Mouse (Mus musculus): ENCODE measurements at regions not wholly inside any gene's neighbourhood (a gene's known extent, or its start where the extent isn't known, plus 50 kb on each side); places are given as distances from the start of the nearest gene placed in this dataset.

DNA sequence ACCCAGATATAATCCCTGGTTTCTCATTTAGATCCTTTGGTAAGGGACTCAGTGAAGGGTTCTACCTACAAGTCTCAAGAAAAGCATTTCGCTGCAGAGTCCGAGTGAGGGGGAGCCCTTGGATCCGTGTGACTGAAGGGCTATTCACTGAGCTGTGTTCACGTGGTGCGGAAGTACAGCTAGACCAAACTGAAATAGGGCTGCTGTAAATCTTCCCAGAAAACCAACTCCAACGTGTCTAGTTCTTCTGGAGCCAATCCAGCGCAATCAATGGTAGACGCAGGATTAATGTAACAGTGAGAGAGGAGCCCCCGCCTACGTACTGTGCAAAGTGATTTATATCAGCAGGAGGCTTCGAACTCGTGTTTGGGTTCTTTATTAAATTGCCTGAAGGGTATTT is 461.9 kb downstream of the Ate1 start:
- H3K4me3 ChIP-seq (ENCODE audit: low read depth, low read length): no peak overlapping the region
- no peak overlapping the region for H3K27ac ChIP-seq (ENCODE audit: low read length)
- H3K9ac ChIP-seq (ENCODE audit: low read depth, low read length): no peak overlapping the region
- no peaks in the 10 kb centered on the region for H3K4me1 ChIP-seq (ENCODE audit: control insufficient read depth, insufficient read depth, low read length)
- no peaks in the 10 kb centered on the region for H3K27me3 ChIP-seq (ENCODE audit: control insufficient read depth, insufficient read depth, low read depth, low read length)
- H3K4me2 ChIP-seq (ENCODE audit: low read length): no peak overlapping the region
- H3K9me3 ChIP-seq (replicated peaks; ENCODE audit: control insufficient read depth, low read length, poor library complexity, severe bottlenecking): no peaks in the 10 kb centered on the region
- 79% methylated on average over 12 of the region's 12 CpGs for WGBS
- no peaks in the 10 kb centered on the region for H3K36me3 ChIP-seq (ENCODE audit: control insufficient read depth, insufficient read depth, low read length)
- no peak for ATAC-seq

GRCm38 (mm10) chr7:130059684-130060607 is 460.2 kb downstream of the Ate1 start:
- no peak overlapping the region for H3K27ac ChIP-seq (ENCODE audit: low read length)
- H3K9ac ChIP-seq (ENCODE audit: low read depth, low read length): no peak overlapping the region
- ATAC-seq: no peak
- H3K9me3 ChIP-seq (replicated peaks; ENCODE audit: control insufficient read depth, low read length, poor library complexity, severe bottlenecking): no peaks in the 10 kb centered on the region
- no peak overlapping the region for H3K4me2 ChIP-seq (ENCODE audit: low read length)
- 76% methylated on average over 15 of the region's 15 CpGs for WGBS
- no peaks in the 10 kb centered on the region for H3K4me1 ChIP-seq (ENCODE audit: control insufficient read depth, insufficient read depth, low read length)
- H3K4me3 ChIP-seq (ENCODE audit: low read depth, low read length): no peak overlapping the region
- H3K36me3 ChIP-seq (ENCODE audit: control insufficient read depth, insufficient read depth, low read length): no peaks in the 10 kb centered on the region
- H3K27me3 ChIP-seq (ENCODE audit: control insufficient read depth, insufficient read depth, low read depth, low read length): no peaks in the 10 kb centered on the region

DNA sequence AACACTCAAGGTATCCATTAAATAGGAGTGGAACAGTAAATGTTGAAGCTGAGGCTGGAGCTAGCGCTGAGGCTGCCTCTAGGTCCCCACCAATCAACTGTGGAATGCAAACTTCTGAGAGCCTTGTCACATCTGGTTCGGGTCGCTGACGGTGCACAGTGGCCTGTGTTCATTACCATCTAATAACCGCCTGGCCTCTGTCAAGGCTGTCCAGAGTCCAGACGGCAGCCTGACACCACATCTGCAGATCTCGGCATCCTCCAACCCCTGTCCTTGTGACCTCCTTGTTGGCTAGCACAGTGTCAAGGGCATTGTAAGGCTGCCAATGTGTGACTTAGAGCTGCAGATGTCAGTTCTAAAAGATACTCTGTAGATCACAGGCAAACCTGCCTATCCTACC is 455.7 kb downstream of the Ate1 start:
- no peak for ATAC-seq
- no peaks in the 10 kb centered on the region for H3K4me1 ChIP-seq (ENCODE audit: control insufficient read depth, insufficient read depth, low read length)

GRCm38 (mm10) chr7:130068316-130068715 is 451.9 kb downstream of the Ate1 start:
- 62% methylated on average over 3 of the region's 3 CpGs for WGBS
- Histone ChIP-seq H3K27ac (ENCODE audit: low read length) (no peak overlapping the region), H3K27me3 (ENCODE audit: control insufficient read depth, insufficient read depth, low read depth, low read length) (no peaks in the 10 kb centered on the region), H3K9me3 (replicated peaks; ENCODE audit: control insufficient read depth, low read length, poor library complexity, severe bottlenecking) (no peaks in the 10 kb centered on the region), H3K4me1 (ENCODE audit: control insufficient read depth, insufficient read depth, low read length) (peaks cover 1% of the 10 kb centered on the region; the same call in 1 of the 2 replicates), H3K36me3 (ENCODE audit: control insufficient read depth, insufficient read depth, low read length) (no peaks in the 10 kb centered on the region), H3K4me2 (ENCODE audit: low read length) (no peak overlapping the region), H3K4me3 (ENCODE audit: low read depth, low read length) (no peak overlapping the region), H3K9ac (ENCODE audit: low read depth, low read length) (no peak overlapping the region)
- no peak for ATAC-seq

More for the DNA sequence above, 455.7 kb downstream of the Ate1 start:
- Histone ChIP-seq H3K4me3 (ENCODE audit: low read depth, low read length) (no peak overlapping the region), H3K27ac (ENCODE audit: low read length) (no peak overlapping the region), H3K9ac (ENCODE audit: low read depth, low read length) (no peak overlapping the region), H3K36me3 (ENCODE audit: control insufficient read depth, insufficient read depth, low read length) (no peaks in the 10 kb centered on the region), H3K4me2 (ENCODE audit: low read length) (no peak overlapping the region), H3K27me3 (ENCODE audit: control insufficient read depth, insufficient read depth, low read depth, low read length) (no peaks in the 10 kb centered on the region), H3K9me3 (replicated peaks; ENCODE audit: control insufficient read depth, low read length, poor library complexity, severe bottlenecking) (no peaks in the 10 kb centered on the region)
- 70% methylated on average over 7 of the region's 7 CpGs for WGBS

DNA sequence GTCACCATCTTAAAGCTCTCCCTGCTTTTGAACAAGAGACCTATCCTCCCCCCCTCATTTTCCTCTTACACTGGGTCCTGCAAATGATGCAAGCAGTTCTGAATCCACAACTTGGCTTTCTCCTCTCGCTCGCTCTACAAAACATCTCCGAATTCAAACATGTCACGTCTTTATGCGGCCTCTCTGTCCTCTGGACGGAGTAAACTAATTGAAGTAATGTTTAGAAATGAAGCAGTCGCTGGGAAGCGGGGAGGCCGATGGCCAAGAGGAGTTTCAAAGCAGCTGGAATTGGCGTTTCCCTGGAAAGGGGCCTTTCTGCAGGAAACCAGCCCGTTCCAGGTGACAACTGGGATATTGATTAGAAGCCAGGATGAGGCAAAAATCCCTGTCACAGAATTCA is 446.8 kb downstream of the Ate1 start:
- H3K4me1 ChIP-seq (ENCODE audit: control insufficient read depth, insufficient read depth, low read length): peaks cover 5% of the 10 kb centered on the region
- no peak overlapping the region for H3K9ac ChIP-seq (ENCODE audit: low read depth, low read length)
- H3K4me3 ChIP-seq (ENCODE audit: low read depth, low read length): no peak overlapping the region
- H3K4me2 ChIP-seq (ENCODE audit: low read length): peak overlapping the region; percentile 45
- H3K9me3 ChIP-seq (replicated peaks; ENCODE audit: control insufficient read depth, low read length, poor library complexity, severe bottlenecking): no peaks in the 10 kb centered on the region
- H3K36me3 ChIP-seq (ENCODE audit: control insufficient read depth, insufficient read depth, low read length): no peaks in the 10 kb centered on the region
- ATAC-seq: no peak
- no peaks in the 10 kb centered on the region for H3K27me3 ChIP-seq (ENCODE audit: control insufficient read depth, insufficient read depth, low read depth, low read length)
- WGBS: 63% methylated on average over 11 of the region's 11 CpGs
- H3K27ac ChIP-seq (ENCODE audit: low read length): no peak overlapping the region

DNA sequence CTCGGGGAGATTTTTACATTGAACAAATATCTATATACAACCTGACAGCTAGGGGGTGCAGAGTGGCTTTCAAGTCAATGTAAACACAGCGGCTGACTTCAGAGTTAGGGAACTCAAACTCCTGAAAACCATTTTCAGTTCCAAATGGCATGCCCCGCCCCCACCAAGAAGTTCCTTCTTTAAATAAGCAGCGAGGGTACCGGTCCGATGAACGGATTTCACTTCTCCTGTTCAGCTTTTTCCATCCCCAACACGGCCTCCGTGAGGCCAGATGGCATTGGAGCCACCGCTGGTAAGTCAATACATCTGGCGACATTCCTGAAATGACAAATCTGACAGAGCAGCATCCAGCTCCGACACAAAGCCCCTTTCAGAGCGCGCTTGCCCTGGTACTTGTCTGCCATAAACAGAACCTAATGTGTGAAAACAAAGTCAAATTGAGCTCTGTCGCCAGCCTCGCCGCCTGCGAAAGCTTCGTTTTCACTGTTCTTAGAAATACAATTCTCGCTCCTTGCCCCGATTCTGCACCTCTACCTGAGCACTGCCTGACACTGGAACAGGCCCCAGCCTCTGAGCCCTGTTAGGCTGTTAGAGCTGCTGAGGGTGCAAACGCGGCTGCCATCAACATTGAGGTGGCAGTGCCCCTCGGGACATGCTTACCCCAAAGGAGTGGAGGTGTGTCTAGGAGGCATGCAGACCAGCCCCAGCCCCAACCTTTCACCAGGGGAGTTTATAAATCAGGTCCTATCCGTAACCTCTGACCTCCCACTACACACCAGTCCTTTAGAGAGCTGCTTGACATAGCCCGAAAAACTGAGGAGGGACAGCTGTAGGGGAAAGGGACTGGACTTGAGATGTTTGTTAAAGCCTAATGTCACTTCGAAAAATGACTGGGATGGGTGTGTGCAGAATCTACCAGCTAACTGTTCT is 446.0 kb downstream of the Ate1 start:
- Histone ChIP-seq H3K36me3 (ENCODE audit: control insufficient read depth, insufficient read depth, low read length) (no peaks in the 10 kb centered on the region), H3K27ac (ENCODE audit: low read length) (no peak overlapping the region), H3K9ac (ENCODE audit: low read depth, low read length) (no peak overlapping the region), H3K9me3 (replicated peaks; ENCODE audit: control insufficient read depth, low read length, poor library complexity, severe bottlenecking) (no peaks in the 10 kb centered on the region), H3K4me3 (ENCODE audit: low read depth, low read length) (peak overlapping the region; percentile 16; the same call in 1 of the 2 replicates), H3K4me2 (ENCODE audit: low read length) (peak overlapping the region; percentile 45), H3K4me1 (ENCODE audit: control insufficient read depth, insufficient read depth, low read length) (peaks cover 5% of the 10 kb centered on the region), H3K27me3 (ENCODE audit: control insufficient read depth, insufficient read depth, low read depth, low read length) (no peaks in the 10 kb centered on the region)
- WGBS: 26% methylated on average over 27 of the region's 27 CpGs
- ATAC-seq: no peak

GRCm38 (mm10) chr7:130082662-130083061 is 437.5 kb downstream of the Ate1 start:
- Histone ChIP-seq H3K27ac (ENCODE audit: low read length) (no peak overlapping the region), H3K27me3 (ENCODE audit: control insufficient read depth, insufficient read depth, low read depth, low read length) (no peaks in the 10 kb centered on the region), H3K4me3 (ENCODE audit: low read depth, low read length) (no peak overlapping the region), H3K36me3 (ENCODE audit: control insufficient read depth, insufficient read depth, low read length) (no peaks in the 10 kb centered on the region), H3K9ac (ENCODE audit: low read depth, low read length) (no peak overlapping the region), H3K4me1 (ENCODE audit: control insufficient read depth, insufficient read depth, low read length) (no peaks in the 10 kb centered on the region), H3K9me3 (replicated peaks; ENCODE audit: control insufficient read depth, low read length, poor library complexity, severe bottlenecking) (no peaks in the 10 kb centered on the region), H3K4me2 (ENCODE audit: low read length) (no peak overlapping the region)
- no peak for ATAC-seq
- 89% methylated on average over 4 of the region's 4 CpGs for WGBS

DNA sequence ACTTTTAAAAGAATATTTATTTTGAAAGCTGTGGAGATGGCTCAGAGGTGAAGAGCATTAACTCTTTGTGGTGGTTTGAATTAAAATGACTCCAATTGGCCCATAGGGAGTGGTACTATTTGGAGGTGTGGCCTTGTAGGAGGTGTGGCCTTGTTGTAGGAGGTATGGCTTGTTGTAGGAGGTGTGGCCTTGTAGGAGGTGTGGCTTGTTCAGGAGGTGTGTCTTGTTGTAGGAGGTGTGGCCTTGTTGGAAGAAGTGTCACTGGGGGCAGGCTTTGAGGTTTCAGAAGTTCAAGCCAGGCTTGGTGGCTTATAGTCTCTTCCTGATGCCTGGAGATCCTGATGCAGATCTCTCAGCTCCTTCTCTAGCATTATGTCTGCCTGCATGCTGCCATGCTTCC is 434.5 kb downstream of the Ate1 start:
- H3K4me2 ChIP-seq (ENCODE audit: low read length): no peak overlapping the region
- no peak overlapping the region for H3K27ac ChIP-seq (ENCODE audit: low read length)
- no peak overlapping the region for H3K4me3 ChIP-seq (ENCODE audit: low read depth, low read length)
- no peak overlapping the region for H3K9ac ChIP-seq (ENCODE audit: low read depth, low read length)
- no peak for ATAC-seq
- no peaks in the 10 kb centered on the region for H3K4me1 ChIP-seq (ENCODE audit: control insufficient read depth, insufficient read depth, low read length)
- no peaks in the 10 kb centered on the region for H3K9me3 ChIP-seq (replicated peaks; ENCODE audit: control insufficient read depth, low read length, poor library complexity, severe bottlenecking)
- no peaks in the 10 kb centered on the region for H3K27me3 ChIP-seq (ENCODE audit: control insufficient read depth, insufficient read depth, low read depth, low read length)
- H3K36me3 ChIP-seq (ENCODE audit: control insufficient read depth, insufficient read depth, low read length): no peaks in the 10 kb centered on the region

Data from midbrain, embryonic 16.5 days (tissue).